Mouse (Mus musculus) embryonic facial prominence, embryonic 12.5 days (tissue): ENCODE measurements at regions not wholly inside any gene's neighbourhood (a gene's known extent, or its start where the extent isn't known, plus 50 kb on each side); places are given as distances from the start of the nearest gene placed in this dataset.

Experiments
- ATAC-seq: fragments of 200-750 bp; cut with Nextera tagmentation; 2 replicates; pipeline ENCODE4 v1.8.0; 2017; ENCODE audit not compliant: insufficient number of reproducible peaks, insufficient read depth, low FRiP score, low TSS enrichment
- H3K27ac ChIP-seq: fragments of 300-500 bp; sonication (generic); 2 replicates; pipeline ENCODE4 v1.5.1; 2016; ENCODE audit warnings: mild to moderate bottlenecking
- H3K27me3 ChIP-seq: fragments of 300-500 bp; sonication (generic); 2 replicates; pipeline ENCODE4 v1.6.1; 2016; ENCODE audit warnings: mild to moderate bottlenecking, moderate library complexity
- H3K36me3 ChIP-seq: fragments of 300-500 bp; sonication (generic); 2 replicates; pipeline ENCODE4 v1.6.1; 2016; ENCODE audit warnings: mild to moderate bottlenecking
- H3K4me1 ChIP-seq: fragments of 300-500 bp; sonication (generic); 2 replicates; pipeline ENCODE4 v1.6.1; 2016
- H3K4me2 ChIP-seq: fragments of 300-500 bp; sonication (generic); replicated peaks from 2 replicates; pipeline ENCODE4 v1.6.1; 2016; ENCODE audit warnings: mild to moderate bottlenecking, moderate library complexity
- H3K4me3 ChIP-seq: fragments of 300-500 bp; sonication (generic); 2 replicates; pipeline ENCODE4 v1.5.1; 2016; ENCODE audit warnings: mild to moderate bottlenecking
- H3K9ac ChIP-seq: fragments of 300-500 bp; sonication (generic); 2 replicates; pipeline ENCODE4 v1.6.1; 2016; ENCODE audit warnings: mild to moderate bottlenecking, moderate library complexity
- H3K9me3 ChIP-seq: fragments of 300-500 bp; sonication (generic); 2 replicates; pipeline ENCODE4 v1.6.1; 2016; ENCODE audit warnings: mild to moderate bottlenecking, moderate library complexity
- WGBS: fragments of 180-500 bp; shearing (Covaris S2); methylation state at CpG from one replicate; pipeline ENCODE4 v1.1.7; 2016; 5-methylcytosine and 5-hydroxymethylcytosine counted together

GRCm38 (mm10) chr4:53292606-53293005 is 132.9 kb upstream of the Abca1 start:
- no peaks in the 10 kb centered on the region for H3K4me1 ChIP-seq
- 89% methylated on average over 3 of the region's 3 CpGs for WGBS
- H3K27me3 ChIP-seq = no peaks in the 10 kb centered on the region
- H3K9ac ChIP-seq = no peak overlapping the region
- no peaks in the 10 kb centered on the region for H3K36me3 ChIP-seq
- no peak overlapping the region for H3K4me3 ChIP-seq
- no peak overlapping the region for H3K27ac ChIP-seq
- H3K4me2 ChIP-seq = no peak overlapping the region
- no peaks in the 10 kb centered on the region for H3K9me3 ChIP-seq
- no peak for ATAC-seq

- 48% methylated on average over 12 of the region's 12 CpGs for WGBS
- no peak overlapping the region for H3K4me2 ChIP-seq
Measured at GRCm38 (mm10) chr4:53277741-53278525, 118.2 kb upstream of the Abca1 start.

GRCm38 (mm10) chr4:53270433-53270832 is 110.7 kb upstream of the Abca1 start:
- WGBS = 82% methylated on average over 10 of the region's 10 CpGs
- Histone ChIP-seq H3K27ac (no peak overlapping the region), H3K9ac (no peak overlapping the region), H3K4me1 (no peaks in the 10 kb centered on the region), H3K27me3 (no peaks in the 10 kb centered on the region), H3K4me2 (no peak overlapping the region), H3K36me3 (no peaks in the 10 kb centered on the region), H3K9me3 (no peaks in the 10 kb centered on the region), H3K4me3 (no peak overlapping the region)
- no peak for ATAC-seq

More at GRCm38 (mm10) chr4:53277741-53278525, 118.2 kb upstream of the Abca1 start:
- H3K9me3 ChIP-seq = no peaks in the 10 kb centered on the region
- H3K9ac ChIP-seq = no peak overlapping the region
- no peak for ATAC-seq
- H3K36me3 ChIP-seq = no peaks in the 10 kb centered on the region
- no peak overlapping the region for H3K4me3 ChIP-seq
- H3K4me1 ChIP-seq = peaks cover 4% of the 10 kb centered on the region; the same call in 1 of the 2 replicates
- no peaks in the 10 kb centered on the region for H3K27me3 ChIP-seq
- H3K27ac ChIP-seq = no peak overlapping the region

GRCm38 (mm10) chr4:53269999-53270398 is 110.3 kb upstream of the Abca1 start:
- Histone ChIP-seq H3K4me2 (no peak overlapping the region), H3K4me3 (no peak overlapping the region), H3K27ac (no peak overlapping the region), H3K36me3 (no peaks in the 10 kb centered on the region), H3K27me3 (no peaks in the 10 kb centered on the region), H3K4me1 (no peaks in the 10 kb centered on the region; the same call in 1 of the 2 replicates), H3K9ac (no peak overlapping the region), H3K9me3 (no peaks in the 10 kb centered on the region)
- ATAC-seq = no peak
- 86% methylated on average over 5 of the region's 5 CpGs for WGBS

GRCm38 (mm10) chr4:53269251-53269842 is 109.7 kb upstream of the Abca1 start:
- Histone ChIP-seq H3K4me3 (no peak overlapping the region), H3K9me3 (no peaks in the 10 kb centered on the region), H3K9ac (no peak overlapping the region), H3K27ac (no peak overlapping the region), H3K4me1 (peaks cover 1% of the 10 kb centered on the region; the same call in 1 of the 2 replicates), H3K36me3 (no peaks in the 10 kb centered on the region), H3K27me3 (no peaks in the 10 kb centered on the region), H3K4me2 (no peak overlapping the region)
- ATAC-seq = peak; percentile 59; the same call in 1 of the 2 replicates
- WGBS = 85% methylated on average over 5 of the region's 5 CpGs

- Histone ChIP-seq H3K36me3 (no peaks in the 10 kb centered on the region), H3K27me3 (0 out of 2 replicates have a peak, but pooled peaks cover 3% of the 10 kb centered on the region), H3K4me2 (no peak overlapping the region), H3K9ac (no peak overlapping the region), H3K4me1 (peaks cover 11% of the 10 kb centered on the region), H3K9me3 (no peaks in the 10 kb centered on the region), H3K4me3 (no peak overlapping the region), H3K27ac (no peak overlapping the region)
- ATAC-seq = no peak
- 76% methylated on average over 5 of the region's 5 CpGs for WGBS
Measured at GRCm38 (mm10) chr4:53264901-53265300, 105.2 kb upstream of the Abca1 start.

GRCm38 (mm10) chr4:53264501-53264900 is 104.8 kb upstream of the Abca1 start:
- Histone ChIP-seq H3K9me3 (no peaks in the 10 kb centered on the region), H3K4me1 (peaks cover 11% of the 10 kb centered on the region), H3K4me3 (no peak overlapping the region), H3K36me3 (no peaks in the 10 kb centered on the region), H3K27ac (no peak overlapping the region), H3K27me3 (0 out of 2 replicates have a peak, but pooled peaks cover 3% of the 10 kb centered on the region), H3K9ac (no peak overlapping the region), H3K4me2 (no peak overlapping the region)
- WGBS = 64% methylated on average over 2 of the region's 2 CpGs
- no peak for ATAC-seq

GRCm38 (mm10) chr4:53263776-53264175 is 104.1 kb upstream of the Abca1 start:
- no peak overlapping the region for H3K27ac ChIP-seq
- 0 out of 2 replicates have a peak, but pooled peaks have one; percentile 75 for ATAC-seq
- WGBS = 64% methylated on average over 13 of the region's 13 CpGs
- peaks cover 11% of the 10 kb centered on the region for H3K4me1 ChIP-seq
- 0 out of 2 replicates have a peak, but pooled peaks cover 3% of the 10 kb centered on the region for H3K27me3 ChIP-seq
- no peaks in the 10 kb centered on the region for H3K9me3 ChIP-seq
- no peaks in the 10 kb centered on the region for H3K36me3 ChIP-seq
- no peak overlapping the region for H3K4me3 ChIP-seq
- no peak overlapping the region for H3K9ac ChIP-seq
- no peak overlapping the region for H3K4me2 ChIP-seq

- peaks cover 11% of the 10 kb centered on the region for H3K4me1 ChIP-seq
- 78% methylated on average over 5 of the region's 5 CpGs for WGBS
- H3K36me3 ChIP-seq = no peaks in the 10 kb centered on the region
- no peaks in the 10 kb centered on the region for H3K9me3 ChIP-seq
- 0 out of 2 replicates have a peak, but pooled peaks cover 3% of the 10 kb centered on the region for H3K27me3 ChIP-seq
- no peak overlapping the region for H3K27ac ChIP-seq
- no peak overlapping the region for H3K4me3 ChIP-seq
- no peak overlapping the region for H3K4me2 ChIP-seq
- H3K9ac ChIP-seq = no peak overlapping the region
- ATAC-seq = no peak
Measured at GRCm38 (mm10) chr4:53262466-53262865, 102.8 kb upstream of the Abca1 start.

GRCm38 (mm10) chr4:53261556-53262140 is 102.0 kb upstream of the Abca1 start:
- no peak overlapping the region for H3K4me3 ChIP-seq
- 69% methylated on average over 6 of the region's 6 CpGs for WGBS
- no peak for ATAC-seq

GRCm38 (mm10) chr4:53258975-53259374 is 99.3 kb upstream of the Abca1 start:
- Histone ChIP-seq H3K27me3 (0 out of 2 replicates have a peak, but pooled peaks cover 3% of the 10 kb centered on the region), H3K9ac (no peak overlapping the region), H3K27ac (no peak overlapping the region), H3K4me1 (peaks cover 6% of the 10 kb centered on the region; the same call in 1 of the 2 replicates), H3K4me3 (no peak overlapping the region), H3K9me3 (no peaks in the 10 kb centered on the region), H3K36me3 (no peaks in the 10 kb centered on the region), H3K4me2 (no peak overlapping the region)
- no peak for ATAC-seq
- 94% methylated on average over 6 of the region's 6 CpGs for WGBS

More at GRCm38 (mm10) chr4:53261556-53262140, 102.0 kb upstream of the Abca1 start:
- Histone ChIP-seq H3K36me3 (no peaks in the 10 kb centered on the region), H3K27me3 (0 out of 2 replicates have a peak, but pooled peaks cover 3% of the 10 kb centered on the region), H3K9me3 (no peaks in the 10 kb centered on the region), H3K9ac (no peak overlapping the region), H3K27ac (no peak overlapping the region), H3K4me1 (peaks cover 11% of the 10 kb centered on the region), H3K4me2 (no peak overlapping the region)
